Mouse (Mus musculus) layer of hippocampus, adult 2 months (tissue): ENCODE measurements at regions not wholly inside any gene's neighbourhood (a gene's known extent, or its start where the extent isn't known, plus 50 kb on each side); places are given as distances from the start of the nearest gene placed in this dataset.

ENCODE experiments used
- DNase-seq, 2 experiments: peaks; one replicate each; pipeline ENCODE4 v3.0.0; 2022; ENCODE audit warnings: low spot score in 2 of 2
- H3K27ac ChIP-seq: fragments of 200-600 bp; 2 replicates; pipeline ENCODE4 v1.8.1; 2022
- H3K4me3 ChIP-seq: fragments of 200-600 bp; 2 replicates; pipeline ENCODE4 v1.8.1; 2022; ENCODE audit warnings: mild to moderate bottlenecking
- CTCF ChIP-seq: fragments of 200-600 bp; conservative IDR thresholded peaks from 2 replicates; pipeline ENCODE4 v1.8.1; 2022; ENCODE audit warnings: antibody characterized with exemption, mild to moderate bottlenecking, moderate library complexity

GRCm38 (mm10) chr1:44957125-44957524, 354.2 kb upstream of the Col3a1 start:
- TF ChIP-seq CTCF, result no peak
- DNase-seq, result no peak
- Histone ChIP-seq H3K4me3 (no peak overlapping the region), H3K27ac (no peak overlapping the region)

- Histone ChIP-seq H3K4me3 (no peak overlapping the region), H3K27ac (no peak overlapping the region)
- DNase-seq, result no peak
- TF ChIP-seq CTCF, result no peak
Observed at GRCm38 (mm10) chr1:44987171-44987570, 324.2 kb upstream of the Col3a1 start.

DNA sequence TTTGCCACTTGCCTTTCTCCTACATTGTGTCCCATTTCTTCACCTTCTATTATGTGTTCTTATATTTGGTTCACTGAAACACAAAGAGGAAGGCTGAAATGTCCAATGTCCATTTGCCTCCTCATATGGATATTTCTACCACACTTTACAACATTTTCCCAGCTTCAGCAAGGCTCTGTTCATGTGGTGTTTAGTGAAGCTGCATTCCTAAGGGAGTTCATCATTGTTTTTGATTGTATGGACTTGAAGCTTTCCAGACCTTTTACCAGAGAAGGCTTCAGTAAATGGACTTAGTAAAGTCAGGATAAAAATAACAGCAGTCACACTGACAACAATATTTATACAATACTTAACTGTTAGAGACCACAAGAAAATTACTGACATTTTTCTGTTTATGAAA, 290.8 kb upstream of the Col3a1 start:
- H3K4me3 ChIP-seq, result no peak overlapping the region
- DNase-seq, result no peak
- no peak for TF ChIP-seq CTCF
- H3K27ac ChIP-seq, result no peak overlapping the region

DNA sequence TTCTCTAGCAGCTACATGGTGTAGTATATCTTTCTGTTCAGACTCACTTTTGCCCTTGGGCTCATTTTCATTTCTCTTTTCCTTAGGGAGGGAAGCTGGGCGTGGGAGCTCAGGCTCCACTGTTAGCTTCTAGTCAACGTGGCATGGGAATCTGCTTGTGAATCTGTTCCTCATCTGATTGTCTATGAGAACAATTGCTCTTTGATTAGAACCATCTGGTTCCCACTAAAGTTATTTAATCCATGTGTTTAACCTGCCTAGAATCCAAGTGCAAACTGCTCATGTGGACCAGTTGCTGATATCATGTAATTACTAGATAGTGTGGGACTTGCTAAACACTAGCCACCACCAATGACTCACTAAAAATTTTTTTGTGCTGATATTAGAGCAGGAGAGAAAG, 290.1 kb upstream of the Col3a1 start:
- Histone ChIP-seq H3K4me3 (no peak overlapping the region), H3K27ac (no peak overlapping the region)
- peak; percentile 14 to 18 for DNase-seq
- no peak for TF ChIP-seq CTCF

DNA sequence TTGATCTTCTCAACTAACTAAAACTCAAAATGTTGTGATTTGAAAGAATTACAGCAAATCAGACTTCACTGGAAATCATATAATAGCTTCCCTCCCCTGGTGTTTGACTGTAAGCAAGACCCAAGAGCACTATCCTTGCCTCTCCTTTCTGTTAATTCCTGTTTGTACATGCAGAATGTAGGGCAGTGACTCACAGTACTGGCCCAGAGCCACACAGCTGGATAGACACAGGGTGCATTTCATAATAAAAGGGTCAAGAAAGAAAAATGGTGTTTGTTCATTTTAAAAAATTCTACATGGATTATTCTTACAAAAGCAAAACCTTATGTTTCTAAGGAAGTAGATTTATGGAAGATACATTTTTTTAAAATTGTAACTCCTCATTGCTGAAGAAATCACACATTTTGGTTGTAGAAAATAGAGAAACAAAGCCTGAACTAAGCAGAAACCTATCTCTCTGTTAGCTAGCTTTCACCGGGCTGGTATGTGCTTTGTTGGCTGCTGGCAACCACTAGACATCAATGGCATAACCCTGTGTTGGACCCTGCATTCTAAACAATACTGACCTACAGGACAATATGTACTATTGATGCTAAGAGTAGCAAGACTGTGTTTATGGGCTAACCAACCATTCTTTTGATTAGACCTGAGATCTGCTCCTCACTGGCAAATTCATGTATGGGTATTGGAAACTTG, 289.0 kb upstream of the Col3a1 start:
- Histone ChIP-seq H3K27ac (no peak overlapping the region), H3K4me3 (no peak overlapping the region)
- no peak for TF ChIP-seq CTCF
- DNase-seq, result no peak

- DNase-seq, result no peak
- Histone ChIP-seq H3K4me3 (no peak overlapping the region), H3K27ac (no peak overlapping the region)
- TF ChIP-seq CTCF, result no peak
Observed at GRCm38 (mm10) chr1:45023336-45023735, 288.0 kb upstream of the Col3a1 start.

DNA sequence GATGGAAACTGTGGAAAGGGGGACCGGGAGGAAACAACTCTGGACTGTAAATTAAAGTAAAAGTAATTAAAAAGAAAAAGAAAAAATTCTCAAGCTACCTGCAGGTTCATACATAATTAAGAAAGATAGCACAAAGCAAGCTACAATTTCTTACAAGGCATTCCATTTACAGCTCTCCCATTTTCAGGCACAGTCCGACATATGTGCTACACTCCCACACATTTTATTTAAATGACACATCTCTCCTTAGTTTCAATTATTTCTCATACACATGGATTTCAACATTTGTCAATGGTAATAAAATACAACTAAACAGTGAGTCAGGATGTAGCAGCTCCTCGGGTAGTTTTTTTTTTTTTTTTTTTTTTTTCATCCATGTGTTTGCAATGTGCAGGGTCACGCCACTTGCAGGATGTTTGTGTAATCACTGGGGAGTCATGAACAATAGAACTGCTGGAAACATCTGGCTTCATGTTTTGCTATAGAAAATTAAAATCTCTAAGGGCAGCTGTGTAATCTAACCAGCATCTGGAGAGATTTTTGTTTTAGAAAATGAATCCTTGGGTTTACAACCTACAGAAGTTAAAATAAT, 279.8 kb upstream of the Col3a1 start:
- peak; percentile 11 to 25 for DNase-seq
- TF ChIP-seq CTCF, result no peak
- H3K4me3 ChIP-seq, result no peak overlapping the region
- H3K27ac ChIP-seq, result no peak overlapping the region

DNA sequence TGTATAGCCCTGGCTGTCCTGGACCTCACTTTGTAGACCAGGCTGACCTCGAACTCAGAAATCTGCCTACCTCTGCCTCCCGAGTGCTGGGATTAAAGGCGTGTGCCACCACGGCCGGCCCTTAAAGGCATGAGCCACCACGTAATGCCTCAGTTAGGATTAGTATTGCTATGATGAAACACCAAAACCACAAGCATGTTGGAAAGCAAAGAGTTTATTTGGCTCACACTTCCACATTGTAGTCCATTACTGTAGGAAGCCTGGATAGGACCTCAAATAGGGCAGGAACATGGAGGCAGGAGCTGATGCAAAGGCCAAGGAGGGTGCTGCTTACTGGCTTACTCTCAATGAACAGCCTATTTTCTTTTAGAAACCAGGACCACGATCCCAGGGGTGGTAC, 278.0 kb upstream of the Col3a1 start:
- no peak for TF ChIP-seq CTCF
- DNase-seq, result no peak
- Histone ChIP-seq H3K4me3 (no peak overlapping the region), H3K27ac (no peak overlapping the region)

GRCm38 (mm10) chr1:45041328-45041727, 270.0 kb upstream of the Col3a1 start:
- no peak overlapping the region for H3K4me3 ChIP-seq
- H3K27ac ChIP-seq, result no peak overlapping the region
- TF ChIP-seq CTCF, result no peak
- DNase-seq, result no peak

DNA sequence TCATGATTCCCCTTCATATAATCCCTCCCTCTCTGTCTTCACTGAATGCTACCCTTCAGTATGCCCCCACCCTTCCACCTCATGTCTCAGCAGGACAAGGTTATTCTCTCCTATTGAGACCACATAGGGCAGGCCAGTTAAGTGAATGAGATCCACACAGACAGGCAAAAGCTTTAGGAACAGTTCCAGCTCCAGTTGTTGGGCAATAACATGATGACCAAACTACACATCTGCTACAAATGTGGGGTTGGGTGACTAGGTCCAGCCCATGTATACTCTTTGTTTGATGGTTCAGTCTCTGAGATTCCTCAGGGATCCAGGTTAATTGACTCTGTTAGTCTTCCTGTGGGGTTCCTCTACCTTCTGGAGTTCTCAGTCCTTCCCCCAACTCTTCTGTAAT, 269.5 kb upstream of the Col3a1 start:
- no peak for TF ChIP-seq CTCF
- no peak overlapping the region for H3K4me3 ChIP-seq
- no peak overlapping the region for H3K27ac ChIP-seq
- no peak for DNase-seq

DNA sequence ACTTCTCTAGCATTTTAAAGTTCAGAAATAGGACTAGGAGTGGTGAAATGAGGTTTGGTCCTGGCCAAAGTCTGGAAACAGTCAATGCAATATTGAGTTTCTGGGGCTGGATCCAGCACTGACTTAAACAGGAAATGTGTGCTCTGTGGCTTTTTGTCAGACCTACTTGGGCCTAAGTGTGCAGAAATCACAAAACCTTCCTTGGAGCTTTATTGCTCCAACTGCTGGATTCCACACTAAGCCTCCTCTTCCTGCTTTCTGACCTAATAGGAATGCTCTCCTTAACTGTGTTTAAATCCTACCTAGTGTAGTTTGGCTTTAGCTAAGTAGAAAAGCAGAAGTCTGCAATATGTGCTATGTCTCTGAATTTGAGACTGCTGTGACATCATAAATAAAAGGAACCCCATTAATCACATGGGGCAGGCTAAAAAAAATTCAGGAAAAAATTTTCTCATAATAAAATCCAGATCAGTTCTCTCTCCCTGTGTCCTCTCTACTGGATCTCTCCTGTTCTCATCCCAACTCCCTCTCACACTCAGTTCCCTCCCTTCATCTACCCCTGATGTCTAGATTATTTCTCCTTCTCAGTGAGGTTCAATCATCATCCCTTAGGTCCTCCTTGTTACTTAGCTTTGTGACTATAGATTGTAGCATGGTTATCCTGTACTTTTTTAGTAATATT, 268.0 kb upstream of the Col3a1 start:
- no peak overlapping the region for H3K27ac ChIP-seq
- H3K4me3 ChIP-seq, result no peak overlapping the region
- DNase-seq, result no peak
- no peak for TF ChIP-seq CTCF

DNA sequence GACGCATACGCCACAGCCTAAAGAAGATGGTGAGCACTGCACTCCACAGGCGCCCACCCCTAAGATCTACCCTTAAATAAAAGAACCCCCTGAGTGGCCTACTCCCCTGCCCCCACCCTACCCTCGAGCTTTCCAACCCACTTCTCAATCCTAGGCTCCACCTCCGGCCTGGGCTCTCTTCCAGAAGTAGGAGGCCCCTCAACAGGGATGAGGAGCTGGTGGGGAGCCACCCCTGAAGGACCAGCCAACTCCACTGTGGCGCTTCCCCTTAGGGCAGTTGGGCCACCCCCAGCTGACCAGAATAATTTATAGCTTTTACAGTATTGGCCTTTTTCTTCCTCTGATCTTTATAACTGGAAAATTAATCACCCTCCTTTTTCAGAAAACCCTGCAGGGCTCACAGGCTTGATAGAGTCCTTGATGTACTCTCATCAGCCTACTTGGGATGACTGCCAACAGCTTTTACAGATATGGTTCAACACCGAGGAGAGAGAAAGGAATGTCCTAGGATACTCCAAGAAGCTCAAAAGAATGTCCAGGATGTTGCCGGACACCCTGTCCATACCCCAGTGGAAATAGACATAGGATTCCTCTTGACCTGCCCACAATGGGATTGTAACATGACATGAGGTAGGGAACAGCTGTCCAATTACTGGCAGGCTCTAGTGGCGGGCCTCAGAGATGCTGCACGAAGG, 220.3 kb upstream of the Col3a1 start:
- no peak for DNase-seq
- H3K27ac ChIP-seq, result no peak overlapping the region
- H3K4me3 ChIP-seq, result no peak overlapping the region
- TF ChIP-seq CTCF, result no peak

DNA sequence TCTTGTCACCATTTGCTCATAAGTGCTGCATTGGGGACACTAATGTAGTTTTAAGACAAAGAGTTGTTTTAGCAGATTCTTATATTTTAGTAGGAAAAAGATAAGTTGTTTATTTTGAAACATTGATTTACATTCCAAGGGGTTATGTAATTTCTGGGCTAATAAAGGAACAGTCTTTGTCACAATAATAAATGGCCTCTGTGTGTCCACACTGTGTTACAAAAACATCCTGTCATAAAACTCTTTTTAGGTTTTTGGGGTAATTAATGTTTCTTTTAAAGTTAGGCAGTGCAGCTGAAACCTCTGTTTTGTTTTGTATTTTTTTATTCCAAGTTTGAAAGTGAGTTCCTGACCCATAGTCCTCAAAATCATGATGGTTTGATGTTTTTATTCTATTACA, 210.4 kb upstream of the Col3a1 start:
- H3K4me3 ChIP-seq, result no peak overlapping the region
- no peak for DNase-seq
- no peak overlapping the region for H3K27ac ChIP-seq
- no peak for TF ChIP-seq CTCF
